Mouse (Mus musculus) embryonic fibroblast, embryonic 13.5 days (primary cell): ENCODE data around the gene Arap2.

Source experiments
- CTCF ChIP-seq: IDR thresholded peaks from 2 replicates; pipeline ENCODE4 v1.5.1; 2011; ENCODE audit warnings: mild to moderate bottlenecking, control low read depth, low read length, moderate library complexity, borderline replicate concordance; ENCODE audit not compliant: insufficient read depth
- POLR2A ChIP-seq: IDR thresholded peaks from 2 replicates; pipeline ENCODE4 v1.6.1; 2011; ENCODE audit warnings: low read depth, mild to moderate bottlenecking, control low read depth, low read length, moderate library complexity

DNA sequence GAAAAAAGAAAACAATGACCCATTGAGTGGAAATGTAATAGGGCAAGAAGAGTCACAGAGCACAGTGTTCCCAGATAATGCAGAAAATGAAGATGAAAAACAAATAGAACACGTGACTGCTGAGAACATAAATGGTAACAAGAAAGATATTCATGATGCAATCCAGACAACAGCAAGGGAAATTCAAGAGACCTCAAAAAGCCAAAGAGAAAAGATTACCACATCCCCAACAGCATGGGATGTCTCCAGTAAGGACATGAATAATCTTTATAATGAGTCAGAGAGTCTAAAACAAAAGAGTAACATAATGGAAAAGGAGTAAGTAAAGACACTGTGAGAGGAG lies 48.1 kb upstream of the Arap2 start:
- no peak for TF ChIP-seq POLR2A
- TF ChIP-seq CTCF, result no peak
